Mouse (Mus musculus) left cerebral cortex, postnatal 10 days (tissue): ENCODE data around the gene Stim1. TPM values are rescaled to one million over a fixed set of nuclear protein-coding genes. Genes with fewer than 3 reads are reported as not detected.
"Not testable (repeated sequence)": the region's sequence is repeated elsewhere in the genome, so short reads cannot be mapped to it uniquely, and the experiment has no call there.

ENCODE experiments used
- DNase-seq, 2 experiments: peaks; one replicate each; pipeline ENCODE4 v3.0.0; 2021 to 2022; ENCODE audit warnings: low spot score in 2 of 2, mixed read lengths in 1 of 2; ENCODE audit errors: extremely low spot score in 1 of 2
- intact Hi-C: fragments of 180-260 bp; cut with DNase I; formaldehyde crosslinking; loops from one replicate; pipeline ENCODE4 v1.15.1; 2025
- total RNA-seq, 2 experiments: library from RNA; stranded (reverse); gene quantifications; 2 replicates each; pipeline ENCODE4 v1.2.3; 2021

Stim1 gene
- total RNA-seq, 2 experiments from 2014 or later: 71.5 to 73.3 TPM

DNA sequence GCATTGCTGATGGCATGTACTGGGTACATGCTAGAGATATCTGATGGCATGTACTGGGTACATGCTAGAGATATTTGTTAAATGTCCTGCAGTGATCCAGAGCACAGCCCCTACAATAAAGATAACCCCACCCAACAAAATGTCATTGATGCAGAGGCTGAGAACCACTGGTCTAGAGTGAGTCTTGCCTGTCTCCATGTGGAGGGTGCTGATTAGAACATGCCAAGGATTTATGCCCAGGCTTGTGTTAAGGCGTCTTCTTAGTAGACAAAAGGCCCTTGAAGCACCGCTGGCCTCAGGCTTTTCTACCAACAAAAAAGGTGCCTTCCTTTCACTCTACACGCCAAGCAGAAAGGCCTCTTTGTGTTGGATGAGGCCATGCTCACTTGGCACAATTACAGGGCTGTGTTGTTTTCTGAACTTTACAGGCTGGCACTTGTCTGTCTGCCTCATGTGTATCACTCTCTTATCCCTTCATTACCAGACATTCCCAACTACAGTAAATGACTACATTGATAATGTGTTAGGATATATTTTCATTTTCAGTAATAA is 131.7 kb downstream of the Stim1 start:
- DNase-seq: peak in 1 of 2 experiments; percentile 7
- intact Hi-C loops: no loop called here

DNA sequence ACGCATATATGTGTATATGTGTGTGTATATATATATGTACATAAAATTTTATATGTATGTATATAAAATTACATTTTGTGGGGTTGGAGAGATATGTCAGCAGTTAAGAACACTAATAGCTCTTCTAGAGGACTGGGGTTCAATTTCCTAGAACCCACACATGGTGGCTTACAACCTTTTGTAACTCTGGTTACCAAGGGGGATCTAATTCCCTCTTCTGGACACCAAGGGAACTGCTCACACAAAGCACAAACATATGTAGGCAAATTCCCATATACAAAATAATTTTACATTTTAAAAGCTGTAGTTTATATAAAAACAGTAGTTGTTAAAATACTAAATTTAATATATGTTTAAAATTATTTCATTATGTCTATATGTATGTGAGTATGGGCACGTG is 136.5 kb downstream of the Stim1 start:
- no peak for DNase-seq
- intact Hi-C loops: no loop called here

DNA sequence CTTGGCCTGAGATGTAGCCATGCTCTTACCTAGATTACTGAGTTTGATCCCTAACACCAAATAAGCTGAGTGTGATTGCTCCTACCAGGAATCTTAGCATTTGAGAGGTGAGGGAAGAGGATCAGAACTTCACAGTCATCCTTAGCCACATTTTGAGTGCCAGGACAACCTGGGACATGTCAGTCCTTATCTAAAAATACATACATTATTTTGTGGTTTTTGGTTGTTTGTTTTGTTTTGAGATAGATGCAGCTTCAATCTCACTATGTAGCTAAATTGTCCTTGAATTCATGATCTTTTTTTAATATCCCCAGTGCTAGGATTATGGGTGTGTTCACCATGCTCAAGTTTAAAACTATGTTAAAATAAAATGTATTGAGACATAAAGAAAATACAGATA is 139.8 kb downstream of the Stim1 start:
- intact Hi-C loops: no loop called here
- no peak for DNase-seq

DNA sequence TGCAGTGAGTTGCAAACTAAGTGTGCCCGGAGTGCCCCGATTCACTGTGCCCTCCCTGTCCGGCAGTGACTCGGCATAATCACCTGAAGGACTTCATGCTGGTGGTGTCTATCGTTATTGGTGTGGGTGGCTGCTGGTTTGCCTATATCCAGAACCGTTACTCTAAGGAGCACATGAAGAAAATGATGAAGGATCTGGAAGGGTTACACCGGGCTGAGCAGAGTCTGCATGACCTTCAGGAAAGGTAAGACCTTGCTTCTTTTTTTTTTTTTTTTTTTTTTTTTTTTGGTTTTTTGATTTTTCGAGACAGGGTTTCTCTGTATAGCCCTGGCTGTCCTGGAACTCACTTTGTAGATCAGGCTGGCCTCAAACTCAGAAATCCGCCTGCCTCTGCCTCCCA is 147.7 kb downstream of the Stim1 start:
- DNase-seq, intact Hi-C loops: not testable (repeated sequence)

DNA sequence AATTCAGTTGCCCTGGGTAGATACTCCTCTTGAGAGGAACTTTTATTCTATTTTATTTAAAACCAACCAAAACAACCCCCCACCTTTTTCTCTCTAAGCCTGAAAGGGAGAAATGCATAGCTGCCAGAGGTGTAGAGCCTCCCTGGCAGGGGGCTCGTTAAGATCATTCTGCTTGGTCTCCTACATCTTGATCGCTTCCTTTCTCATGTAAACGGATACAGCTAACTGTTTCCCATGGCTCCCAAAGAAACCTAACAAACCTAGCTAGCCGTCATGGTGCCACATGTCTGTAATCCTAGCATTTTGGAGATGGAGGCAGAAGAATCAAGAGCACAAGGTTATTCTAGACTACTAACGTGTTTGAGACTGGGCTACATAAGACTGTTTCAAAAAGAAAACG is 148.2 kb downstream of the Stim1 start:
- intact Hi-C loops: loop anchor here (2.0 kb wide), 1 partner anchor 149 kb away; the partner anchor contains the start of gene Stim1
- no peak for DNase-seq

DNA sequence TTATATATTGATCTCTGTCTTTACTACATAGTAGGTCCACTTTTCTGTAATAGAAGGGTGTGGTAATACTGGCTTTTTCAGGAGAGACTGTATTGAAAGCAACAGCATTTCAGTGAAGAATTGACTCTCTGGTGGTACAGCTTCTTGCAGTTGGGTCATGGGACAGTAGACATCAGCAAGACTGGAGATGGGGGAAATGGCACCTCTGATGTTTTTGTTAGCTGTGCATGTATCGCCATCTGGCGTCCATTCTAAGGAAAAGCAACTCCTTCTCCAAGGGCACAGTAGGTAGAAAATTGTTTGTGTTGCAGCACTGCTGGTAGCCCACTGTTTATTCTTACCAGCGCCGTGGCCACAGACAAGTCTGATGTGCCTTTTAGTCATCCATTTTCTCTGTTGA is 149.8 kb downstream of the Stim1 start:
- DNase-seq: peak; percentile 34
- intact Hi-C loops: loop anchor here (2.0 kb wide), 1 partner anchor 151 kb away; the partner anchor contains the start of gene Stim1

DNA sequence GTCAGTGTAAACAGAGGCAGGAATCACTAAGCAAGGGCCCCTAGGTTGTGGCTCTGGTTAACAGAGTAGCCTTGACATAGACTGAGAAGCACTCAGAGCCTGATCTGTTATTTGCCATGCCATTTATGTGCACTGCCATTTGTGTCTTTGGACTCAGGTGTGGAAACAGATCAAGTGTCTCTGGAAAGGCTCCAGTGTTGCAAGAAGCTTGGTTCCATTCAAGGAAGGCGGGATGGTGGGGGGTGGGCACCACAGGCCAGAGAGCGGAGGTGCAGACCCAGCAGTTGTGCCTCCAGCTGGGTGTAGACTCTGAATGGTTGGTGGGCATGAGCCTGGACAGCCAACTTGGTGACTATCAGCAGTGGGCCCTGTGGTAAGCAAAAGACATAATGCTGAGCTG is 154.4 kb downstream of the Stim1 start:
- no peak for DNase-seq
- intact Hi-C loops: no loop called here

DNA sequence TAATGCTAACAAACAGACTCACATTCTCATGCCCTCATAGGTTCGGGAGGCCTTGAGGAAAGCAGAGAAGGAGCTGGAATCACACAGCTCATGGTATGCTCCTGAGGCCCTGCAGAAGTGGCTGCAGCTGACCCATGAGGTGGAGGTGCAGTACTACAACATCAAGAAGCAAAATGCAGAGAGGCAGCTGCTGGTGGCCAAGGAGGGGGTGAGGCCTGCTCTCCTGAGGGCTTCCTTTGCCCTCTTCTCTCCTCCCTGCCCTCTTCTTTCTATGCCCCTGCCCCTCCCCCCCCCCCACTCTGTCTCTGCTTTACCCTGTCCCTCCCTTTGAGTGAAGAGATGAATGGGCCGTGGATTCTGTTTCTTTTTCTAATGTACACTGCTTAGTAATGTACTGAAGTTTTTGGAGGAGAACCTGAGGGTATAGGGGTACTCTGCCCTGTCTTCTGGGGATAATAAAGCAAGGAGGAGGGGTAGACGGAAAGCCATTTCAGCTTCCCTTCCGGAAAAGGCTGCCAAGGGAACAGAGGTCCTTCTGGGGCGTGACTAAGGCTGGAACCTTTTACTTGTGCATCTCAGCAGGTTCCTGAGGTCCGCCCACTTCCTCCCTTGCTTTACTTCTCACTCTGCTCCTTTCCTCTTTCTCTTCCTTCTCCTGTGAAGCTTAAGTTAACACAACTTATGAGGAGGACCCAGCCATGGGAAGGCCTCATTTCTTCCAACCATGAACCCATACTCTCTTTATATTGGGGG is 158.5 kb downstream of the Stim1 start:
- intact Hi-C loops: no loop called here
- no peak for DNase-seq

DNA sequence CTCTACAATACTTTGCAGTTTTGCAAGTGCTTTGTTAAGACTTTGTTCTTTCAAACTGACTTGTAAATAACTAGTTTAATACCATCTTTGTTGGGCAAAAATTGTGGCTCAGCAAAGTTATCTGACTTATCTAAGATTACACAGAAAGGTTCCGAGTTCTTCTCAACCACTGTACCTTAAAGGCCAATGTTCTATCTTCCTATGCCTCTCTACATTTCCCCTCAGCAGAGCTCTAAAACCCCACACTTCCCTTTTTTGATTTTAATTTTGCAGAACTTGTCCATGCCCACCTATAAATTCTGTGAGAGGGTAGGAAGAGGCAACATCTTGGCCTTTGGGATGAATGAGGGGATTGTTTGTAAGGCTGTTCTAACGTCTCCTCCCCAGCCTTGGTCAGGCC is 166.7 kb downstream of the Stim1 start:
- no peak for DNase-seq
- intact Hi-C loops: no loop called here

DNA sequence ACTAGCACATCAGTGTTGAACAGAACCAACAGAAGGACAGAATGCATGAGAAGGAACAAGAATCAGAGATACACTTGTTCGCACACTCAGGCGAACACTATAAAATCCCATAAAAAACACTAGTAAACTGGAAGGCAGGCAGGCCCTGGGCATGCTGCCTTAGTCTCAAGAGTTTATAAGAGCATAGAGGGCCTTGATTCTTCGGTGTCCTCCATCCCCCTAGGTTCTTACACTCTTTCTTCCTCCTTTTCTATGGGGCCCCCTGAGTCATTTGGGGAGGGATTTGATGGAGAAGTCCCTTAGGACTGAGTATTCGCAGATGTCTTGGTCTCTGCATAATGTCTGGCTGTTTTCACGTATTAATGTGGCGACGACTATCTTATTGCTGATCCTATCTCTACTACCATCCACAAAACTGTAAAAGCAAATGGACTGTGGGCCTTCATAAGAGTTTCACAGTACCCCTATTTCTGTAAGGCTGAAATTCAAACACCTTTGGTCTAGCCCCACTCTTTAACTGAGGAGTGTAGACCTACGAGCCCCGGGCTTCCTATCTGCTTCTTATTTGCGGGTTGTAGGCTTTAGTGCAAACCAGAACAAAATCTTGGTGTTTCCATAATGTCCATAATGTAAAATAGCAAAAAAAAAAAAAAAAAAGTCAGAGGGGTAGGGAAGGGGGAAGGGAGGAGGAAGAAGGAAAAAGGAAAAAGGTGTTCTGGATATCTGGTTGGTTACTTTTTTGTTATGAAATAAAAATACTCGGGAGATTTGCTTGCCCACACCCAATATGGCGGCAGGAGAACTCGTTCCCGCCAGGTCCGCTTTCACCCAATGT is 173.4 kb downstream of the Stim1 start:
- intact Hi-C loops: no loop called here
- no peak for DNase-seq

DNA sequence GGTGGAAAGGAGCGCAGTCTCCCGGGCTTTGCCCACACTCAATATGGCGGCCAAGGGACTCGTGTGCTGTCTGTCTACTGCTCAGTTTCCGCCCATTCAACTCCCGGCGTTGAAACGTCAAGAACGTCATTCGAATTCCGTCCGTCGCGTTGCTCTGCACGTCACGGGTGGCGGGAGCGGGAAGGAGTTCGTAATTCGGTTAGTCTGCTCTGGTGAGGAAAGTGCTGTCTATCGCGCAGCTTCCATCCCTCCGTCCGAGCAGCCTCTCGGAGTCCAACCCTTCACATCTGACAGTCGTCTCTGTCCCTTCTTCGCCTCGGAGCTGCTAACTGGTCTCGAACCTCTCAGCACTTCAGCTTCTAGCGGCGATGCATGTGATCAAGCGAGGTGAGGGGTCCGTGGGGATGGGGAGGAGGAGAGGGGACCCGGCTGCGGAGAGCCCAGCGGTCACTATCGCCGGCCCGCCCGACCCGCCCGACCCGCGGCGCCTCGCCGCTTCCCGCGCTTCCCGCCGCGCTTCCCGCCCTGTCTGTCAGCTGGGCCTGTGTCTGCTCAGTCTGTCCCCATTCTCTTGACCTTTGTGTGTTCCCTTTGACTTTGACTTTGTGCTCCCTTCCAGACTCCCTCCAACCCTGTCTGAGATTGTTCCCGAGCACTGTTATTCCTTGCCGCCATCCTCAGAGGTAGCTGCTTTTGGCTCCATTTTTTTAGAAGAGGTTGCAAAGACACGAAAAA is 174.2 kb downstream of the Stim1 start, which contains the start of gene Rrm1:
Rrm1 (plus strand) TSS at position 39 of the 735 bp plus-strand sequence.
- DNase-seq: peak; percentile 95 to 97
- intact Hi-C loops: no loop called here

DNA sequence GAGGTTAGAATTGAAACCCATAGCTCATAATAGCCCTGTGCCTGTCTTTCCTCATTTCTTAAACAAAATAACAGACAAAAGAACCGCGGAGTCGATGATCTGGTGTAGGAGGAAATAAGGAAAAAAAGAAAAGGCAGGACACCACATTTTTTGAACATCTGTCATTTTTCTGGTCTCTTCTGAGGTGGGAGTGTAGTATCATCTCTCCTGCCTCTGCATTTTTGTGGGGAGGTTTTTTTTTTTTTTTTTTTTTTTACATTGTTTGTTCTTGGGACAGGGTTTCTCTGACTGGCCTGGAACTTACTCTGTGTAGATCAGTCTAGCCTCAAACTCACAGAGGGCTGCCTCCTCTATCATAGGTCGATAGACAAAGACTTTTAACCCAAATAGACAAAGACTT is 174.8 kb downstream of the Stim1 start:
- no peak for DNase-seq
- intact Hi-C loops: no loop called here

DNA sequence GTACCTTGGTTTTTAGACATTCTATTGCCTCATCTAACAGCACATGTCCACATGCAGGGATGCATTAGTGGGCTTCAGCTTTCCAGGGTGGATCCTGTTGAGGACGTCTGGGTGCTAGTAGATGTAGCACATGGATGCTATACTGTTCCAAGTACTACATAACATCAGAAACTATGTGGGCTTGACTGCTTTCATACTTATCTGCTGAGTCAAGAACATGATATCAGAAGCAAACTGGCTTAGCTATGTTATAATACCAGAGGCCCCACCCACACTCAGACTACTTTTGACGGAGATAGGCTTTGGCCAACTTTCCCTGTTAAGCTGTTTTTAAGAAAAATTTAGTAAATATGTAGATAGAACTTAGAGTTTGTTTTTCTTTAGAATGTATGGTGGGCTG is 176.7 kb downstream of the Stim1 start:
- intact Hi-C loops: no loop called here
- DNase-seq: no peak

DNA sequence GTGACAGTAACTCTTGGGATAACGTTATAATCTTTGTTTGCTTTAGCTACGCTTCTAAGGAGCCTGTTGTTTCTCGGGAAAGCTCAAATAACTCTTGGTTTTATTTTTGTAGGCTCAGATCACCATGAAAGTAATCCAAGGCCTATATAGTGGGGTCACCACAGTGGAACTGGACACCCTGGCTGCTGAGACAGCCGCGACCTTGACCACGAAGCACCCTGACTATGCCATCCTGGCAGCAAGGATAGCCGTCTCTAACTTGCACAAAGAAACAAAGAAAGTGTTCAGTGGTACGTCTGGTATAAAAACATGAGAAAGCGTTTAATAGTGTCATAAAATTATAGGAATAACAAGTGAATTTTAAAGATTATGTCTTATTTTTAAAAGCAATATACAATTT is 178.8 kb downstream of the Stim1 start:
- DNase-seq: no peak
- intact Hi-C loops: no loop called here

DNA sequence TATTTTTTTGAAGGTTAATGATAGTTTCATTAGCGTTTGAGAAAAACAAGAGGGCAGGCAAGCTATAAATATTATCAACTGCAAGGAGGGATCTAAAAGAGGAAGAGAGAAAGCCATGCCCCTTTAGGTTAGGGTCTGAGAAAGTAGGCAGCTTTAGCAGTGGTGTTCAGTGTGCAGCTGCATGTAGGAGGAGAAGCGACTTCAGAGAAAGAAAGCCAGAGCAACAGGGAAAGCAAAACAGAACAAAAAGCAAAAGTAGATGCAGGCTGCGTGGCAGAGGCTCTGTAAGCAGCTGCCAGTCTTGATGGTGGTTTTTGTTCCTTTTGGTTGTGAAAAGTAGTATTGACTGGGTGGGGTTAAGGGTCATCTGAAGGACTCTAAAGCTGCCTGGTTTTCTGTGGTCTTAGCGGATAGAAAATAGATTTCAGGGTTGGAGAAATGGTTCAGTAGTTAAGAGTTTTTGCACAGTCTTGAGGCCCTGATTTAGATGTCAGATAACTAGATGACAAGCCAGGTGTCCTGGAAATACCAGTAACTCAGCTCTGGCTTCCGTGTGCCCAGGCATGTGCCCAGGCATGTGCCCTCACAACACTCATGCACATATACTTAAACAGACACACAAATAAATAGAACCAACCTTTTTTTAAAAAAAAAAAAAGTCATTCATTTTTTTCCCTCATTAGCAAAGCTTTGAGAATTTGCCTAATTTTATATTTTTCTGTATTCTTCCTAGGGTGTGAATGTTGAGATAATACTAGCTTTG is 191.2 kb downstream of the Stim1 start:
- intact Hi-C loops: no loop called here
- DNase-seq: no peak

DNA sequence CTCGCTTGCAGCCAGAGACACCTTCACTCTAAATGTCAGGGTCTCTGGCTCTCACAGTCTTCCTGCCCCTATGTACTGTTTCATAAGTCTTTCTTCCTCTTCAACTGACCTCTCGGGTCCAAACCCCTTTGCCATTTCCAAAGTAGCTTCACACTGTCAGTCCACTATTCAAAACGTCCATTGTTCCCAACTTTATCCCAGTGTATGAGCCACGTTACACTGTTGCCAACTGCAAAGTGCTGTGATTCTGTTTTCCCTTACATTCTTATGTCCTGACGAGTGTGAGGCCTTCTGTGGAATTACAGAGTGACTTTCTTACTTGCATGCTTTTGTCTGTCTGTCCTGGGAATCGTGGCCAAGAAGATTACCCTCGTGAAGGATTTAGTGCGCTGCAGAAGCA is 200.0 kb downstream of the Stim1 start:
- no peak for DNase-seq
- intact Hi-C loops: no loop called here

DNA sequence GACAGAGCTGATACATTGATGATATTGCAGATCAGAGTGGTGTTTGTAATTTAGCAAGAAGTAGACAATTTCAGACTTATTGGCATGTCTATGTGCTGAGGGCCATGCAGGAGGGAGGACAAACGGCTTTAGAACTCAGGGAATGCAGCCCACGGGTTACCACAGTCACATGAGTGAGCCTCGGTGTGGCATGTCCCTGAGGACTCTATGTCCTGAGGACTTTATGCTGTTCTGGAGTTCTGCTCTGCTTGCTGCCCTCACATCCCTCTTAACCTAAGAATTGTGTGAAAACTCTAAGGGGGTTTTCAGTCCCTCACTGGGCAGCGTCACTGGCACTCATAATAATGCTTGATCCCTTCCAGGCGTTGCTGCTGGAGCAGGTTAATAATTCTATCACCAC is 205.1 kb downstream of the Stim1 start:
- intact Hi-C loops: no loop called here
- DNase-seq: no peak

DNA sequence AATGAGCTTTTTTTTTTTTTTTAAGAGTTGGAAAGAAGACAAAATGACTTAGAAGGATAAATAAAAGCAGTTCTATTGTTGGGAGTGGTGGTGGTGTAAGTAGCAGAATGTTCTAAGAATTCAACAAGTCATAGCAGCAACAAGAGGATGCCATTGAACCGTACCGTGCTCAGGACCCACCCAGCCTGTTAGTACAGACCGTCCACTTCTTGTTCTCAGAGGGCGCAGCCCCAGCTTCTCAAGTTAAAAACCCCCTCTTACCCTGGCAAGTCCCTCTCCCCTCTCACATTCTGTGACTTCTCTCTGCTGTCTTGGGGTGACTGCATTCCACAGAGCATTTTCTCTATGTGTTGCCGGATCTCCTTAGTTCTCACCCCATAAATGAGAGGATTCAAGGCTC is 209.0 kb downstream of the Stim1 start:
- no peak for DNase-seq
- intact Hi-C loops: no loop called here

DNA sequence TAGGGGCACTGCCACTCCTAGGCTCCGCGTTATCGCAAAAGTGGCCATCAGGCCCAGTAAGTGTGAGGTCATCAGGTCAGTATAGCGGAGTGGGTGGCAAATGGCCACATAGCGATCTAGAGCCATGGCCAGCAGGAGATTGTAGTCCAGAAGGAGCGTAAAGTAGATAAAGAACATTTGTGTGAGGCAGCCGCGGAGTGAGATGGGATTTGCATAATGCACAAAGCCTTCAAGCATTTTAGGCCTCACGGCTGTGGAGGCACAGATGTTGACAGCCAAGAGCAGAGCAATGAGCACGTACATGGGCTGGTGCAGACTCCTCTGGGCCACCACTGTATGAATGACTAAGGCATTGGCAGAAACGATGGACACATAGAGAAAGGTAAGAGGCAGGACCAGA is 209.8 kb downstream of the Stim1 start:
- intact Hi-C loops: no loop called here
- no peak for DNase-seq
